Mouse (Mus musculus) frontal cortex, adult 2 months (tissue): Measurements from ENCODE around the gene H2-Eb1. TPM values are rescaled to one million over a fixed set of nuclear protein-coding genes. Genes with fewer than 3 reads are reported as not detected.
A peak's percentile ranks its signal among the peaks of the same experiment; 100 is the strongest.
"Not testable (repeated sequence)": the region's sequence is repeated elsewhere in the genome, so short reads cannot be mapped to it uniquely, and the experiment has no call there.

Experiments
- DNase-seq, 2 experiments: peaks; one replicate each; pipeline ENCODE4 v3.0.0; 2022; ENCODE audit warnings: low spot score in 1 of 2; ENCODE audit errors: extremely low spot score in 1 of 2
- polyA plus RNA-seq: library from polyadenylated mRNA; depleted of rRNA; stranded (reverse); fragments of >200 nt; gene quantifications from 2 replicates; pipeline ENCODE4 v1.2.3, GENCODE M21; 2012

H2-Eb1 gene
- polyA plus RNA-seq, 1 experiment, result 5.1 TPM

DNA sequence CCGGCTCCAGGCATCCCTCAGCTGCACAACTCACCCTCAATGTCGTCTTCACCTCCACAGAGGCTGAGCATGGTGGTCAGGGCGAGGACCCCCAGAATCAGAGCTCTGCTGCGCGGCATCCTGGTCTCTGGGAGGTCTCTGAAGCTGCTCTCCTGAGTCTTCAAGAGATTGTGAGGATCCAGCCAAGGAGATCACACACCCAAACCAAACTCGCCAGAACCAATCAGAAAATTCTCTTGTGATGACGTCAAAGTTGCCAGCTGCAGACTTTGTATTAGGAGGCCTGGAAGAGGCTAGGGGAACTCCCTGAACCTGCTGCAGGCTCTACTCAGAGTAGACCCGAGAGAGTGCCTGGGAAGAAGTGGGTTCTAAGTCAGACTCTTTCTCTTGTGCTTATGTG, 18.0 kb upstream of the H2-Eb1 start, which contains the start of gene H2-Aa:
TSS of gene H2-Aa (minus strand) at position 176 of the 400 bp plus-strand sequence.
- DNase-seq, result peak; percentile 70 to 93

DNA sequence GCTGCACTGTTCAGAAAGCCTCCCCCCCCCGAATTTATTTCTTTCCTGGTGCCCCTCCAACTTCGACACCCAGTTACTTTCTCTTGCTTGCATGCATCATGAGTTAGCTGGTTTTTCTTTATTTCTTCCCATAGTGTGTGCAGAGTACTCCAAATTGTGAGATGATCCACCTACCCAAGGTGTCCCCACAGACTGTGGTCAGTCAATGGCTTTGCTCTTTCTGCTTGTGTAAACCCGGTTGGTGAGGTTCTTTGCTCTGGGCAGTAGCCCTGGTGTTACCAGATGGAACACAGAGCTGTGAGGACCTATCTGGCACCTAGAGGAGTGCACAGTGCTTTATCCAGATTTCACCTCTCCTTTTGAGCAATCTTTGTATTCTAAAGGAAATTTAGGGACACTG, 17.5 kb upstream of the H2-Eb1 start:
- no peak for DNase-seq

DNA sequence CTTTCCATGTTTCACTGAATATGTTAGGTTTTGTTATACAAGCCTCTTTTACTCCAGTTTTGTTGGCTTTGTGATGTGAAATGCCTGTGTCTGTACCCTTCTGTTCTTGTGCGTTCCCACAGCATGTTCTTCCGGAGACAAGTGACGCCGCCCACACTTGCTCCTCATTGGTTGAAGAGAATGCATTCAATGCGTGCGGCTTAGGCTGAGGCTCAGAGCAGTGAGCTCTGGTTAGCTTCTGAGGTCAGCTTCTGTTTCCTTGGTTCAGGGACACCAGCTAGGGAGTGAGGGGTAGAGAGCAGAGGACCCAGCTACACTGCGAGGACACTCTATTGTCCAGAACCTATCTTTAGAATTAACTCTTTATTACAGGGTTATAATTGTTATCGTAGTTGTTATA, 14.1 kb upstream of the H2-Eb1 start:
- peak; percentile 56 to 84 for DNase-seq

DNA sequence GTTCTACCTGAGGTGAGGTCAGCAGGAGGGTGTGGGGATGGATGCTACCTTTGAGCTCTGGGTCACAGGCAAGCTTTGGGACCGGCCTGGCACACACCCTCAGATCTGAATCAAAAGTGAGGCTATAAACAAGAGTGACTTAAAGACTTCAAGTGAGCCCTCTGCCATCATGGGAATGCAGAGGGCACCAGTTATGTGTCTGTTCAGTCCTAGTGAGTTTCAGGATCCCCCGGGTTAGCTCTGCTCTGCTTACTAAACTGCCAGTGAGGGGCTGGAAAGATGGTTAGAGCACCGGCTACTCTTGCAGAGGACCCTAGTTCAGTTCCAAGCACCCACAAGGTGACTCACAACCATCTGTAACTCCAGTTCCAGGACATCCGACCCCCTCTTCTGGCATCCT, 13.1 kb upstream of the H2-Eb1 start:
- no peak for DNase-seq

DNA sequence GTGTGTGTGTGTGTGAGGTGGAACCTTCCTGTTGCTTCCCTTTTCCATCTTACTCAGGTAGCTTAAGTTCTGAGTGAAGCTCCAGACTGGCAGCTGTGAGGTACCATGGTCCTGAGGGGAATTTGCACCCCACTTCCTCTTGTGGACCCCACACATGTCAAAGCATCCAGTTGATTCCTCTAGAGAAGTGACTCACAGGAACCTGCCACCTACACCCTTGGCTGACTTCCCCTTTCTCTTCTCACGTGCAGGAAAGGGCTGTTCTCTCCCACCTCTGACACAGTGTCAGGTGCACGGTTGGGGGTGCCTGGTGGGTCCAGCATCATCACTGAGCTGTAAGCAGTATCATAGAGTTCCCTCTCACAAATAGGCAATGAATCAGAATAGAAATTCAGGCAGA, 12.1 kb upstream of the H2-Eb1 start:
- DNase-seq, result no peak

DNA sequence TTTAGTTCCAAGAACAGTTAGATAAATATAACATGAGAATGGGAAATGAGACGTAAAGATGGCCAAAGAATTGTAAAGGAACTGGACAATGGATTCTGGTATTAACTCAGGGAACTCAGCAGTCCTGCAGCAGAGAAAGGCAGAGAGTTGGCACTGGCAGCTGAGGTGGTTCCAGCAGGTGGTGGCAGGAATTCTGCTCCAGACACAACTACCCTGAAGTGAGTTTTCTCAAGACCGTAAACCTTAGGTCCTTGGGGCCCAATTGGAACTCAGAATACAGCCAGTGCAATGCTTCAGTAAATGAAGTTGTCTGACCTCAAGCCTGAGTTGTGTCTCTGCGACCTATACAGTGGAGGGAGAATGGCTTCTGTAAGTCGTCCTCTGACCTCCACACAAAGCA, 11.4 kb upstream of the H2-Eb1 start:
- DNase-seq, result no peak

DNA sequence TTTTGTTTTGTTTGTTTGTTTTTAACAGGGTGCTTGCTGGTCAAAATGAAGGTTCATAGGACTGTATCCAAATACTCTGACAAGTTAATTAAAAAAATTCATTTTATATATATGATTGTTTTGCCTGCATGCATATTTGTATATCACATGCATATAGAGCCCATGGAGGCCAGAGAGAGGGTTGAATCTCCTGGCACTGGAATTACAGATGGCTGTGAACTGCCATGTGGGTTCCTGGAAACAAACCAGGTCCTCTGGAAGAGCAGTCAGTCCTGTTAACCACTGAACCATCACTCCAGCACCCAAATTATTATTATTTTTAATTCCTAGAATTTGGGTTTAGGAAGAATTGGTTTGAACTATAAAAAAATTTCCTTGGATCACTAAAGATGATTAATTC, 10.4 kb upstream of the H2-Eb1 start:
- no peak for DNase-seq

DNA sequence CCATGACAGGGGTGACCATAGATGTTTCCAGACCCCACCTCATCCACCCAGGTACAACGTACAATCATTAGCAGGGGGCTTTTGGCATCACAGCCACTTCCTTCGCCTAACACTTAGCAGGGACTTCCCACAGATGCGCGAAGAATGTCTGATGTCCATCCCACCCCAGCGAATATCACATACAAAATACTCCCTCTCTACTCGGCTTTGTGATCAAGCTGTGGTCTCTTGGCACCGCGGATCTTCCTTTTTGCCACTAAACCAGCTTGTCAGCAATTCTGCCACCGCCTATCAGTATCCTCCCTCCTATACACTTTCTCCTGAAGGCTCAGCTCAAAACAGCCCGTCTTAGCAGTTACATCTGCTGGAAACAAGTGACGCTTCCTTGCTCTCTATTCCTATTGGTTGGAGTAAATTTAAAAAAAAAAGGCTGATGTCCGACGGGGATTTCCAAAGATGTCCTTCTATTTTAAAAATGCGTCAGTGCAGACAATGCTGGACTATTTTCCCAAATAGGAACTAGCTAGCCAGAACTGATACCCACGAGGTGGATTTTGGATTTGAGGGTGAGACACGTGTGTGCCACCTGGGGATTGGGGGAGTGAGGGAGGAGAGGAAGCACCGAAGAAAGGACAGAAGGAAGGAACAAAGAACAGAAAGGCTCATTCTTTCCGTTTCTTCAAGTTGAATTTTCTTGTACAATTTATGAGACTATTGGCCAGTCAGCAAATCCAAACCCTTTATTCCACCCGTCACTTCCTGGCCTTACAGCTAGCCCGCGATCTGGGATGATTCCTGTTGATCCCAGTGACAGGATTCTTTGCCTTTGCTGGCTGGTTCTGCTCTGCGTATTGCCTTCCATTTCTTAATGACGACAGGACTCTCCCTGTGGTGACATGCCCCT, 9.5 kb upstream of the H2-Eb1 start:
- DNase-seq, result peak in 1 of 2 experiments; percentile 92

DNA sequence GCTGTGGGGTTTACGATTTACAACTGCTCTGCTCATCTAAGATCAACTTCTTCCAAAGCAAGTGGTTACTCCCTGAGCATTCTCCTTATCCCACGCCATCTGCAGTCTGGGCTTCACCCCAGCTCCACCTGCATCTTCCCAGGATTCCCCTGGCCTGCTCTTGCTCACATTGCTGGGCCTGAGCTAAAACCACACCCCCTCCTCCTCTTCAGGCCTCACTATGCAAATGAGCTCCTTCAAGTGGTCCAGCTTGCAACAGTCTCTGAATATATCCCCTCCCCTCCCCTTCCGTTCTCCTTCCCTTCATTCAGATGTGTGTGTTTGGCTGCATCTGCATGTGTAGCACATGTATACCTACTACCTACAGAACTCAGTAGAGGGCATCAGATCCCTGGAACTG, 6.3 kb upstream of the H2-Eb1 start:
- DNase-seq, result no peak

DNA sequence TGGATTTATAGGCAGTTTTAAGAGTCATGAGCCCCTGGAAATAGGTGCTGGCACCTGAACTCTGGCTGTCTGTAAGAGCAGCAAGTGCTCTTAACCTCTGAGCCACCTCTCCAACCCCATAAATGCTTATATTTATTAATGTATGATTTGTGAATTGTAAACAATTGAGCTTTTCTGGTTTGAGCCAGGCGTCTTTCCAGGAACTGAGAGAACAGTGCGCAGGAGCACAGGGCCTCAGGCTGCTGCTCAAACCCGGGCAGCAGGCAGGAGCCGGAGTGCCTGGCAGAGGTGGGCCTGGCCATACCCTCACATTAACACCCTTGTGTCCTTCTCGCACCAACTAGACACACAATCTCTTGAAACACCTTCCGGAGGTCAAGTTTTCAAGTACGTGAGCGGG, 5.6 kb upstream of the H2-Eb1 start:
- no peak for DNase-seq

DNA sequence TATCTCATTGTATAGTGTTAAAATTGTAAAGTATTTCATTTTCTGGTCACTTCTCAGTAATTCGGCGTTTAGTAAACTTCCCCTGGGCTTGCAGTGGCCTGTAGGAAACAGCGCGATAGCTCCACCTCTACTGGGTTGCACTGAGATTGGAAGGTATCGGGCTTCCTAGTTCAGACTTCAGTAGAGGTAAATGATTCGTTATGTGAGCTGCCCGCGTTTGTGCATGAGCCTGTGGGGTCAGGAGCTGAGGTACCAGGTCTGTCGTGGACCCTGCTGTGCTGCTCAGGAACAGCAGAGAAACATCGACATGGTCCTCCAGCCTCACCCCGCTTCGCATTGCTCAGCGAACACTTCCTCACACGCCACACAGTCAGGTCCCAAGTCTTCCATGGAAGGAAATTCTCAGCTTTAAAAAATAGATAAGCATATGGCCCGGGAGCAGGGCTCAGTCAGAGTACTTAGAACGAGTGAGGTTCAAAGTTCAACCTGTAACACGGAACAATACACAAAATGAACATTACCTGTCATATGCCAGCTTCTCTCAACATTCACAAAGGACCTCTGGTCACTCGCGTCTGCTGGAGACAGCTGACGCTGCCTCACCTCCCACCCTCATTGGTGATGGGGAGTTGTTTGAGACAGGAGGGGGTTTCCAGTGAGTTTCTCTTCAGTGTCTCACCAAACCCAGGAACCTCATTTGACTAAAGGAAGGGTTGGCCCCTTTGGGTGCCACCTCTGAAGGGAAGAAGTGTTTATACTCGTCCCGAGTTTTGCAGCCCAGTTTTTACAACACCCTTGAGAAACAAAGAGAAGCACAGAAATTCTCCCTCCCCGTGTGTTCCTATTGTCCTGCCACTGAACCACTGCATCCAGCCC, 4.7 kb upstream of the H2-Eb1 start:
- no peak for DNase-seq

DNA sequence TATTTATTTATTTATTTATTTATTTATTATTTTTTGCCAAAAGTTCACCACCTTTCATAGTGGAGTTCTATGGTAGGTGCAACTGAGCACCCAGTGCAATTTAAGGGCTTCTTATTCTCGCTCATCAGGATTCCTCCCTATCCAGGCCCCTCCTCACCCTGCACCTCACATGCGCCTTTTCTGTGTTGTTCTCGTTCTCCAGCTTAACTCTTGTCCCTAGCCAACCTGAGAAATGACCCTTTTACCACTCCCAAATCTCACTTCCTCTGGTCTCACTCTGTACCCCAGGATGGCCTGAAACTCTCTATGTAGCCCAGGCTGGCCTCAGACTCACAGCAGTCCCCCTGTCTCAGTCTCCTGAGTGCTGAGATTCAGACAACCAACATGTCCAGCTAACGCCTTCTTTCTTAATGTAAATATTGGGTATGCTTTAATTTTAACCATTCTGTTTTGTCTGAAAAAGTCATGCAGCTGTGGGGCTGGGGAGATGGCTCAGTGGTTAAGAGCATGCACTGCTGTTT, 3.9 kb upstream of the H2-Eb1 start:
- DNase-seq, result no peak

DNA sequence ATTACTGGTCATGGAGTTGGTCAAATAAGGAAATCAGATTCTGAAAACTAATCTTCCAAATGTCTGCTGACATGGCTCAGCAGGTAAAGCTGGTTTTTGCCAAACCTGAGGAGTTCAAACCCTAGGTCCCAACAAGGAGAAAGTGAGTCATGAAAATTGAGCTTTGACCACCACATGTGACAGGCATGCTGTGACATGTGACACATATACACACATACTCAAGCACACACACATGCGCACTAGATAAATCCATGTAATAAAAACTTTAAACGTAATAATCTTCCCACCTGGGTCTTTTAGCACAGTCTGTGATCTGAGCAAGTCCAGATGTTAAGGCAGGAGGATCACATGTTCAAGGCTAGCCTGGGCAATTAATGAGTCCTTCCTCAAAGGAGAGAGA, 1.9 kb upstream of the H2-Eb1 start:
- no peak for DNase-seq

DNA sequence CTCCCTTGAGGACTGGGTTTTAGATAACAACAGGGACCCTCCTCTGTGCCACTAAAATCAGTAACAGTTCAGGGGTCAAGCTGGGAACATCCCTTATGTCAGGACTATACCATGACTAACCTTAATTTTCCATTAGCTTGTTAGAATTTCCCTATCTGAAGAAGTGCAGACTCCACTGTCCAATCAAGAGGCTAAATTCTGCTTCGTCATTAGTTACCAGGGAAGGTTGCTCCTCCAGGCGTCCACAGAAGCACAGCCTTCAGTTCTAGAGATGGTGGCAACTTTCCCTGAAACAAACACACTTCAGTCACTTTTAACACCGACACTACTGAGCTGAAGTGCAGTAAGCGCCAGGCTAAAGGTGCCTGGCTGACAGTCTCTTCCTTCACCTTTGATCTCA, 916 bp upstream of the H2-Eb1 start:
- peak; percentile 62 to 94 for DNase-seq

DNA sequence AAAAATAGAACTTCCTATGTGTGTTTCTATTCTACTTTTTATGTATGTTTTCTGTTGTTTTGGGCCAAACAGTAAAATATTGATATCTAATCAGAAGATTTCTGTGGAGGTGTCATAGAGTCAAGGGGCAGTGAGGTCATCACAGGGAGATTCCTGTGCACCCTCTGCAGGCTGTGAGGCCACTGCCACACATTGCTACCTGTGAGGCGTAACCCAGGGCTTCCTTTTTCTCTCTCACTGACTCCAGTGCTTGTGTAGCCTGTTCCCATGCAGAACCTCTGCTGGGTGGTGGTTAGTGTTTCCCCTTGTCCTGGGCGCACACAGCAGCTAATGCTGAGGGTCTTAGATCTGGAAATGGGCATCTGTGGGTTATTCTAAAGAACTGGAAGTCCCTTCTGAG, 740 bp downstream of the H2-Eb1 start:
- DNase-seq, result no peak

DNA sequence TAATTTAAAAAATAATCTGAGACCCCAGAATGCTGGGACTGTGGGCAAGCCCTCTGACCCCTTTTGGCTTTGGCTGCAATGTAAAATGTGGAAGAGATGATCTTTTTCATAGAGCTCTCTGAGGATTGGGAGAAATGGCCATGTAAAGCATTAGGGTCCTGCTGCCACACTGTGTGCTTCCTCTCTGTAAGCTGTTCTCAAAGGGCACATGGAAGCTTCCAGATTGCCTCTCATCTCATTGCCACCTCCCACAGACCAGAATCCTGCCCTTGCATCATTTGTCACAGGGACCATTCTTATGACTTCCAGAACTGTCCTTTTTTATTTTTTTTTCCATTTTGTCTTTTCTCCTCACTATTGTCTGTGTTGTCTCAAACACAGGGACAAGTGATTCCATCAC, 1.5 kb downstream of the H2-Eb1 start:
- DNase-seq, result no peak

DNA sequence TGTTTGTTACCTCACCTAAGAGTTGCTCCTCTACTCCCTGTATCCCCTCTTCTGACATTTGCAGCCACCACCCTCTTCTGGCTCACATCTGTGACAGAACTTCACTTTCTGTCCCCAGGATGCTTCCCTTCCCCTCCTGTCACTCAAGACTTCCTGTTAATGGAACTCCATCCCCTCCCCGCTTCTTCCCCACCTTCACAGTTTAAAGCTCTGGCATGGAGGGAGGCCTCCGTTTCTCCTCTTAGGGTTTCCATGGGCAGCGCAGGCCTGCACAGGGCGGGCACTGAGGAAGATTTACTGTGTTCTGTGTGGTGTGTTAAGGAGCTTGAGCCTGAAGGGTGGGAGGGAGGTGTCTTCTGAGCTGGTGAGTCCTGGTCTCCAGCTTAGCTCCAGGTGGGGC, 2.5 kb downstream of the H2-Eb1 start:
- DNase-seq, result no peak

DNA sequence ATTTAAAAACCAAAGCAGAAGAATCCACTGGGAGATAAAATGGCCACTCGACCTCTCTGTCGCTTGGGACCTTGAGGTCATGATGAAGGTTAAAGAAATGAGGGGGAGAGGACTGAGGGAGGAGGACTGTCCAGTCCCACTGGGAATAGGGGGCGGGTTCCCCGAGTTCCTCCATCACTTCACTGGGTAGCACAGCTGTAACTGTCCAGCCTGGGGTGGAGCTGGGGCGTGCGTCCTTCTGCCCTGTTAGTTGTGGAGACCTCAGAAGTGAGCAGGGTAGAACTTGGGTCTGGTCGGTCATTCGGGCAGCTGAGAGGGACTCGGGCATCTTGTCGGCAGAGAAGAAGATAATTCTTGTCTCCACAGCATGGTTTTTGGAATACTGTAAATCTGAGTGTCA, 3.6 kb downstream of the H2-Eb1 start:
- DNase-seq, result no peak

DNA sequence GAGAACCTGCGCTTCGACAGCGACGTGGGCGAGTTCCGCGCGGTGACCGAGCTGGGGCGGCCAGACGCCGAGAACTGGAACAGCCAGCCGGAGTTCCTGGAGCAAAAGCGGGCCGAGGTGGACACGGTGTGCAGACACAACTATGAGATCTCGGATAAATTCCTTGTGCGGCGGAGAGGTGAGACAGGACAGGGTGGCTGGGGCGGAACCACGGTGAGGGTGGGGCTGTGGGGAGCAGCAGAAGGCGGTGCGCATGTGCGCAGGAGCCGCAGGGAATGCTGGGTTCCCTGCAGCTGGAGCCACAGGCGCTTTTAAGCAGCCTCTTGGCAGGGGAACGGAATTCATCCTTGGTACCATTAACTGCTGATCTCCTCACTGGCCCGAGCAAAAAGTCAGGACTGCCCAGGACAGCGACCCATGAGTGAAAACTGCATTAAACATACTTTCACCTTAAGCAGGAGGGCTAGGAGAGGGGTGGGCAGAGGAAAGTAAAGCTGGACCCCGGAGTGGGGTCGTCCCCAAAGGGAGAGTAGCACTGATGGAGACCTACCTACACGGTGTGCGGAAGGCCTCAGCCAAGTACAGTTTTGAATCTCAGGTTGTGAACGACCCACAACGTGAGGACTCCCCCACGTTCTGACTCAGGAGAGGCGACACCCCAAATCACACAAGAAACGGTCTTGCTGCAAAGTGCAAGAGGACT, 4.2 kb downstream of the H2-Eb1 start:
- peak in 1 of 2 experiments; percentile 80 for DNase-seq

DNA sequence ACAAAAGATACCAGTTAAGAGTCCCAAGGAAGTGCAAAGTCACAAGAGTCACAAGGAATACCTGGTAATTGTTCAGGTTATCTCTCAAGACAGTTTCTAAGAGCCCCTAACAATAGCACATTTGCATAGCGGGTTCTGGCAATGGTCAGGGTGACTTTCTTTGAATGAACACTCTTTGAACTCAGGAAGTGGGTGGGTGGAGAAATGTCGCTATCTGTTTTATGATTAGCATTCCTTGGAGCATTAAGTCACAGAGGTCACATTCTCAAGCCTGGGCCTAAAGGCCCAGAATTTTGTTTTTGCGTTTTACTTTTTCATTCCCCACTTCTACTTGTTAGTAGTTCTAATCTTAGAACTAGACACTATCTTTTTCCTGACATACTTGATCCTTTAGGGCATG, 4.9 kb downstream of the H2-Eb1 start:
- not testable (repeated sequence) for DNase-seq

DNA sequence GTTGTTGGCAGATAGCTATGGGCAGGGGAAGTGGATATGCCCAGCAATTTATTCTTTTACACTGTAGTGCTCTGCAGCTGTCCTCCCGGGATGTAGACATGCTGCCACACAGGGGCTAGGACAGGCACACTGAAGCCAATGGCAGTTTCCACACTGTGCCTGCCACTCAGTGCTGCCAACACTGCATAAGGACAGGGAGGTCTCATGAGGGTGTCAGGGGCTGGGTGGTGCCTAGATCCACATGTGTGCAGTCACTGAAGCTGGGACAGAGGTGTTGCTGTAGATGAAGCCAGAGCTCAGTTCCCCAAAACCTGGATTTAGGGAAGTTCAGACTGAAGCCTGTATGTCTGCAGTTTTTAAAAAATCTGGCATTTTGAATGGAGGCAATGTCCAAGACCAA, 6.5 kb downstream of the H2-Eb1 start:
- no peak for DNase-seq
